Mouse (Mus musculus): ENCODE data around the gene Pax6. TPM values are rescaled to one million over a fixed set of nuclear protein-coding genes. Genes with fewer than 3 reads are reported as not detected.

Pax6 gene
- polyA plus RNA-seq, 1 experiment from 2014 or later = 0.39 TPM

DNA sequence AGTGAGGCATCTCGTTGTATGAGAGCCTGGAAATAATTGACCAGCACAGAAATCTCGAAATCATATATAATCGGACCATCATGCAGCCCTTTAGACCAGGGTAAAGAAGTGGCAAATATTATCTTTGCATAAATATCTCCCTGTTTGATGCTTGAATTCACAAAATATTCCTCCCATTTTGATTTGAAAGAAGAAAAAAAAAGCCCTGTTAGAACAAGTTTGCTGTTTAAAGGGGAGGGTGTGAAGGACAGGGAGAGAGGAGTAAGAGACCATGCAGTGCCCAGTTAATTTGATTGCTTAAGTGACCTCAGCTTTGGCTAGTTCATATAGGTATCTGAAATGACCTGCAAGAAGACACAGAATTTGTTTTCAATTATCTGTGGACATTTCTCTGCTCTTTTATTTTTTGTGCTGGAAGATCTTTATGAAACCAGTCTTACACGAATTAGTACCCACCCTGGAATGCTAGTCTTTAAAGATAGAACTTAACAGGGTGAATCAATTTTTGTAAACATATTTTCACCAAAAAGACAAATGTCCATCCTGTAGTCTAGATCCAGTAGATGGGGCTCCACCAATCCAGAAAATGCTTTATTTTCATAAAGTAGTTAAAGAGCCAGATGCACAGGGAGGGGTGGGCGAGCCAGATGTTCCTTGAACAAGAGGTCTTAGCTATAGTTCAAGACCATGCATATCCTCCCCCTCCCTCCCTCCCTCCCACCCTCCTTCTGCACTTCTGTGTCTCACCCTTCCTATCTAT is 3.0 kb upstream of the Pax6 start:
- ATAC-seq (ENCODE audit: low FRiP score, low read depth) = no peak
- 10% methylated on average over 5 of the region's 5 CpGs for WGBS
- Histone ChIP-seq H3K9me3 (no peaks in the 10 kb centered on the region), H3K27me3 (peaks cover 99% of the 10 kb centered on the region), H3K4me2 (replicated peaks) (no peak overlapping the region), H3K4me3 (no peak overlapping the region), H3K27ac (no peak overlapping the region), H3K36me3 (no peaks in the 10 kb centered on the region), H3K4me1 (peaks cover 18% of the 10 kb centered on the region; the same call in 1 of the 2 replicates), H3K9ac (no peak overlapping the region)

DNA sequence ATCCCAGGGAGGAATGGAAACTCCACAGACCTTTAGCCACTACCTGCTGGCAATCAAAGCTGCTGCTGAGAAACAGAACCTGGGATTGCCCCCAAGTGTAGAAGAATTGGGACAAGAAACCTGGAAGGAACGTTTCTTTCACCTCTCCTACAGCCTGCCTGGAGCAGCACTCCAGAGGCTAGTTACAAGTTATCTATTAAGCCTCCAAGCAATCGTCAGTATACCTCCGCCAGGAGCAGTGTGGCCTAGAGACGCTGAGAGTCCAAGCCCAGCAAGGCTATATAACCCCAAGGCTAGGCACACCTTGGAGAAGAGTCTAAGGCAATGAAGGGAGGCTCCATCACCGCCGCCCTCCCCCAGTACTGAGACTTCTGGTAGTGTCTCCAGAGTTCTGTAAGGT is 2.4 kb upstream of the Pax6 start:
- H3K9me3 ChIP-seq = no peaks in the 10 kb centered on the region
- WGBS = under 1% methylated on average over 6 of the region's 6 CpGs
- peaks cover 18% of the 10 kb centered on the region; the same call in 1 of the 2 replicates for H3K4me1 ChIP-seq
- no peak overlapping the region for H3K4me2 ChIP-seq (replicated peaks)
- ATAC-seq (ENCODE audit: low FRiP score, low read depth) = no peak
- H3K27me3 ChIP-seq = peaks cover 99% of the 10 kb centered on the region
- no peak overlapping the region for H3K9ac ChIP-seq
- no peak overlapping the region for H3K27ac ChIP-seq
- no peaks in the 10 kb centered on the region for H3K36me3 ChIP-seq
- H3K4me3 ChIP-seq = no peak overlapping the region

- Histone ChIP-seq H3K36me3 (no peaks in the 10 kb centered on the region), H3K9ac (no peak overlapping the region), H3K27me3 (peaks cover 100% of the 10 kb centered on the region), H3K4me3 (no peak overlapping the region), H3K27ac (no peak overlapping the region), H3K4me1 (peaks cover 18% of the 10 kb centered on the region; the same call in 1 of the 2 replicates), H3K4me2 (replicated peaks) (no peak overlapping the region), H3K9me3 (no peaks in the 10 kb centered on the region)
- ATAC-seq (ENCODE audit: low FRiP score, low read depth) = no peak
- WGBS = under 1% methylated on average over 41 of the region's 41 CpGs
These were observed 1.7 kb upstream of the Pax6 start for GRCm38 (mm10) chr2:105666763-105667625.

- no peak for ATAC-seq (ENCODE audit: low FRiP score, low read depth)
- no peaks in the 10 kb centered on the region for H3K9me3 ChIP-seq
- no peaks in the 10 kb centered on the region for H3K36me3 ChIP-seq
- H3K27ac ChIP-seq = no peak overlapping the region
- peaks cover 18% of the 10 kb centered on the region; the same call in 1 of the 2 replicates for H3K4me1 ChIP-seq
- H3K9ac ChIP-seq = no peak overlapping the region
- WGBS = 0% methylated on average over 11 of the region's 11 CpGs
- no peak overlapping the region for H3K4me2 ChIP-seq (replicated peaks)
- H3K27me3 ChIP-seq = peaks cover 100% of the 10 kb centered on the region
- no peak overlapping the region for H3K4me3 ChIP-seq
These were observed 1.1 kb upstream of the Pax6 start for GRCm38 (mm10) chr2:105667626-105667950.

- Histone ChIP-seq H3K9ac (no peak overlapping the region), H3K4me3 (0 out of 2 replicates have a peak overlapping the region, but pooled peaks have one; percentile 7), H3K4me2 (replicated peaks) (0 out of 2 replicates have a peak overlapping the region, but pooled peaks have one; percentile 19), H3K9me3 (no peaks in the 10 kb centered on the region), H3K27ac (no peak overlapping the region), H3K4me1 (peaks cover 23% of the 10 kb centered on the region), H3K27me3 (peaks cover 100% of the 10 kb centered on the region), H3K36me3 (no peaks in the 10 kb centered on the region)
- ATAC-seq (ENCODE audit: low FRiP score, low read depth) = no peak
- WGBS = under 1% methylated on average over 35 of the region's 35 CpGs
These were observed 716 bp downstream of the Pax6 start for GRCm38 (mm10) chr2:105669371-105669861.

GRCm38 (mm10) chr2:105669881-105670730 is 1.4 kb downstream of the Pax6 start:
- ATAC-seq (ENCODE audit: low FRiP score, low read depth) = no peak
- H3K36me3 ChIP-seq = no peaks in the 10 kb centered on the region
- H3K9ac ChIP-seq = no peak overlapping the region
- no peak overlapping the region for H3K4me2 ChIP-seq (replicated peaks)
- 0 out of 2 replicates have a peak overlapping the region, but pooled peaks have one; percentile 7 for H3K4me3 ChIP-seq
- H3K27me3 ChIP-seq = peaks cover 100% of the 10 kb centered on the region
- no peaks in the 10 kb centered on the region for H3K9me3 ChIP-seq
- WGBS = under 1% methylated on average over 29 of the region's 29 CpGs
- H3K4me1 ChIP-seq = peaks cover 30% of the 10 kb centered on the region
- H3K27ac ChIP-seq = no peak overlapping the region

DNA sequence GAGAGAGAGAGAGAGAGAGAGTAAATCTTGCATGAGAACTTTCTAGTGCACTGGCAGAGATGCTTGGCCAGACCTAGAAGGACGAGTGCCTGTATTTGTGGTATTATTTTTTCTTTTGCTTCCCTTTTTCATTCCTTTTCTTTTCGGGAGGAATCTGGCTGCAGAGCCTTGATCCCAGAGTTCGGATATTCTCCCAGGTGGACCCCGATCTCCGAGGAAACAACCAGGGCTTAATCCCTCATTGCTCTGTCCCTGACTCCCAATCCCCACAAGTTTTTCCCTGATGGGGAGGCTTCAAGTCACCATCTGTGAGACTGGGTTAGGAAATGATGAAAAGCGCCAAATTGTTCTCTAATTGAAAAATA is 2.0 kb downstream of the Pax6 start:
- Histone ChIP-seq H3K4me3 (no peak overlapping the region), H3K9ac (no peak overlapping the region), H3K9me3 (no peaks in the 10 kb centered on the region), H3K27ac (no peak overlapping the region), H3K4me2 (replicated peaks) (no peak overlapping the region), H3K27me3 (peaks cover 100% of the 10 kb centered on the region), H3K4me1 (peaks cover 35% of the 10 kb centered on the region), H3K36me3 (no peaks in the 10 kb centered on the region)
- no peak for ATAC-seq (ENCODE audit: low FRiP score, low read depth)
- 3% methylated on average over 6 of the region's 6 CpGs for WGBS

DNA sequence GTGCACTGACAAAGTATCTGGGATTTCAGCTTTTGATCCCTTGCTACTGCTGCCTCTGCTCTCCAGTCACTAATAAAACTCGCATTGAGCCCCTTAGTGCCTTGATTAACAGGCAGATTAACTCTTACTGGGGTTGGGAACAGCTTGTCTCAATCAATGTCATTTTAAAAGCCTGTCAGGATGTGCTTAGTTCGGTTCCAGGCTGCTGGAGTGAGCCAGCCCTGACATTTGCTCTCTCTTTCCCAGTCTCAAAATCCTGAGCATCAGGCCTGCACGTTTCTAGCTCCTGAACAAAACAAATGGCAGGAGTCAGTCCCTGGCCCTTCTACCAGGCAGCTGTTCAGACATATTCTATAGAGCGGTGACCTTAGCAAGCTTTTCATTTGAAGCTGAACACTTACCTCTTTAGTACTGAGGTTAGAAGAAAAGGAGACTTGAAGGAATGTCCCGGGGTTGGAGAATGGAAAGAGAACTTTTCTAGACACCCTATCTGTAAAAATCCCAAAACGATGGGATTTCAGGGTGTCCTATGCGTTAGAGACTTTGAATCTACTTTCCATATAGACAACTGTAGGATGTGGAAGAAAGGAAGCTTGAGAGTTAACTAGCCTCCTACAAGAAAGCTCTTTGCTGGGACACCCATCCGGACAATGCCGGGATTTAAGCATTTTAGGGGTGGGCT is 2.6 kb downstream of the Pax6 start:
- no peak overlapping the region for H3K4me3 ChIP-seq
- H3K27me3 ChIP-seq = peaks cover 100% of the 10 kb centered on the region
- peaks cover 40% of the 10 kb centered on the region for H3K4me1 ChIP-seq
- ATAC-seq (ENCODE audit: low FRiP score, low read depth) = no peak
- 2% methylated on average over 9 of the region's 9 CpGs for WGBS
- no peak overlapping the region for H3K27ac ChIP-seq
- no peaks in the 10 kb centered on the region for H3K9me3 ChIP-seq
- no peaks in the 10 kb centered on the region for H3K36me3 ChIP-seq
- no peak overlapping the region for H3K4me2 ChIP-seq (replicated peaks)
- H3K9ac ChIP-seq = no peak overlapping the region

DNA sequence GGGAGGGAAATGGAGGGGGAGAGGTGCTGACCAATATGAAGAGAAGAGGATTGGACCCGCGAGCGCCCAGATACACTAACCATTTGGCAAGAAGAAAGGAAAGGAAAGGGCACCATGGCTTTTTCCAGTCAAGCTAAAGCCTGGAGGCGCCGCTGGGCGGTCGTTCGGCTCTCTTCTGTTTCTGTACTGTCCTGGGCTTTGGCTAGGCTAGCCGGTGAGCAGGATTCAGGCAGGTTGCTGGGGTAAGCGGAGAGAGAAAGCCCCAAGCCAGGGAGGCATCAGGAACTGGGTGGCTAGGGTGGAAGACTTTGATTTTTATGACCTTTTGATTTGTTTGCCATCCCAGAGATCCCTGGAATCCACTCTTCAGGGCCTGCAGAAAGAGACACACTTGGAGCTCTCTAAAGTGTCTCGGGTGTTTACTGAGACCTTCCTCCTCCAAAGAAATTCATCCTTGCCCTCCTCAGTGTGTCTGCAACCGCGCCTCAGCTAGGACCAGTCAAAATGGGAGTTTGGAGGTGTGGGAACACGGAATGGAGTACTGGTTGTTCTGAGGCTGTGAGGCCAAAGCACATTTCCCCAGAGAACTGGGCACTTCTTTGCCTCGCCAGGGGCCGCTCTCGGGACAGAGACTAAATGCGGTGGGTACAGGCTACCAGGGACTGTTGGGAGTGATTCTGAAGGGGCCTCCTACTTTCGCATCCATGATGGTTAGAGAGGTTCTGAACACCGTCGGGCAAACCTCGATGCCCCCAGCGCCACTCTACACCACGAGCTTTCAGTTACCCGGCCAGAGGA is 3.3 kb downstream of the Pax6 start:
- Histone ChIP-seq H3K9me3 (no peaks in the 10 kb centered on the region), H3K4me2 (replicated peaks) (no peak overlapping the region), H3K4me1 (peaks cover 40% of the 10 kb centered on the region), H3K27me3 (peaks cover 100% of the 10 kb centered on the region), H3K9ac (no peak overlapping the region), H3K36me3 (no peaks in the 10 kb centered on the region), H3K4me3 (no peak overlapping the region), H3K27ac (no peak overlapping the region)
- no peak for ATAC-seq (ENCODE audit: low FRiP score, low read depth)
- WGBS = under 1% methylated on average over 25 of the region's 25 CpGs

DNA sequence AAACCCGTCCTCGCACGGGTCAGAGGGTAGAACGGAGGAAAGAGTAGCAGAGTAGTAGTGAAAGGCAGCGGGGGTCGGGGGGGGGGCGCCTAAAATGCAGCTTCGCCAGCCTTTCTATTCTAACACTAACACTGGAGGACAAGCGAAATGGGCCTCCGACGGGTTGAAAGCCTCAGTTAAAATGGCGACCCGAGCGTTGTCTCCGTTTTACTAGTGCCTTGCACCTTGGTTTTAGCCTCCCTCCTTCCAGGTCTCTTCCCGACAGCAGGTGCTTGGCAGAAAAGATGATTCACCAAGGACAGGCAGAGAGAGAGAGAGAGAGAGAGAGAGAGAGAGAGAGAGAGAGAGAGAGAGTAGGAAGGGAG is 3.9 kb downstream of the Pax6 start:
- H3K4me3 ChIP-seq = no peak overlapping the region
- peaks cover 34% of the 10 kb centered on the region for H3K4me1 ChIP-seq
- WGBS = under 1% methylated on average over 16 of the region's 16 CpGs
- H3K9ac ChIP-seq = no peak overlapping the region
- H3K27me3 ChIP-seq = peaks cover 100% of the 10 kb centered on the region
- no peak overlapping the region for H3K4me2 ChIP-seq (replicated peaks)
- H3K9me3 ChIP-seq = no peaks in the 10 kb centered on the region
- H3K27ac ChIP-seq = no peak overlapping the region
- no peak for ATAC-seq (ENCODE audit: low FRiP score, low read depth)
- H3K36me3 ChIP-seq = no peaks in the 10 kb centered on the region

DNA sequence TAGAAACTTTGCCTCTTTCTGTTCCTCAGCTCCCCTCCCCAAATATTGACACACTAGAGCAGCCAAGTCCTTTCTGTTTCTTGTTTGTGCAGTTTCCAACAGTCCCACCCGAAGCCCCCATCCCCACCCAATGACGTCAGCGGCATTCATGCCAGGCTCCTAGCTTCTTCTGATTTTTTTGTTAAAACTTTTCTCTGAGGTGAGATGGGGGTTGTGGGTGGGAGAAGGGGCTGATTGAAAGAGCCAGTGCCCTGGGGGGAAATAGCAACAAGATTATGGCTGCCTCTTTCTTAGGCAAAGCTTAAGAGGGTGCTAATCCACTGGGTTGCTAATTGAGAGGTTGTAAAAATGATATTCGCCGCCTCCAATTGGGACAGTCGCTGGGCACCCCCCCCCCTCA is 4.4 kb downstream of the Pax6 start:
- ATAC-seq (ENCODE audit: low FRiP score, low read depth) = no peak
- Histone ChIP-seq H3K27ac (no peak overlapping the region), H3K4me1 (peaks cover 34% of the 10 kb centered on the region), H3K27me3 (peaks cover 100% of the 10 kb centered on the region), H3K4me3 (no peak overlapping the region), H3K9me3 (no peaks in the 10 kb centered on the region), H3K4me2 (replicated peaks) (no peak overlapping the region), H3K9ac (no peak overlapping the region), H3K36me3 (no peaks in the 10 kb centered on the region)
- under 1% methylated on average over 6 of the region's 6 CpGs for WGBS

All from limb, embryonic 13.5 days (tissue).